Mouse (Mus musculus) testis, adult 2 months (tissue): Measurements from ENCODE around the gene Efna3.

Experiments
- CTCF ChIP-seq: fragments of 200-500 bp; IDR thresholded peaks from 2 replicates; pipeline ENCODE4 v1.5.1; 2012; ENCODE audit warnings: low read depth, mild to moderate bottlenecking, inconsistent platforms, low read length, moderate library complexity; ENCODE audit not compliant: control insufficient read depth, insufficient read depth, insufficient replicate concordance
- POLR2A ChIP-seq: fragments of 200-500 bp; IDR thresholded peaks from 2 replicates; pipeline ENCODE4 v1.6.1; 2012; ENCODE audit warnings: low read depth, mild to moderate bottlenecking, inconsistent platforms, low read length, moderate library complexity; ENCODE audit not compliant: control insufficient read depth

DNA sequence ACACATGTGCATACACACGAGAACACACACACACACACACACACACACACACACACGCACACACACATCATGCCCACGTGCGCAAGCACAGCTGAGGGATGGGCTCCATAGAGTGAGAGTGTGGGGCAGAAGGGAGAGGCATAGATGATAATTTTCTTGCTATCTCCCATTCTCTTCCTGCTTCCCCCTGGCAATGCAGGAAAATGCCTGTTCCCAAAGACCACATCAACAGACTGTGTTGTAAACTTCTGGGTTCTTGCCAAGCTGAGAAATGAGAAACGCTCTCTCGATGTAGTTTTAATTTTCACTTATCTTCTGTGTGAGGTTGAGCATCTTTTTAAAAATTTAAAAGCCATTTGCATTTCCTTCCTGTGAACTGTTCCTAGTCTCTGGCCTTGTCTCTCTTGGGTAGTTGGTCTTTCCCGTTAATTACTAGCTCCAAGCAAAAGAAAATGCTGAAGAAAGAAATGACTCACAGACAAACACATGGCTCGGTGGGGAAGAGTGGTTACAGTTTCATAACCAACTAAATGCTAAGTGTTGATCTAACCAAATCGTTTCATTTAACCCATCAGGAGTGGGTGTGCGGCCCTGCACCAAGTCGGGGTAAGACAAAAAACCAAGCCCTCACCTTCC lies 25.9 kb downstream of the Efna3 start:
- TF ChIP-seq CTCF: no peak
- no peak for TF ChIP-seq POLR2A
